Mouse (Mus musculus): Measurements from ENCODE around the gene Mfsd1. TPM values are rescaled to one million over a fixed set of nuclear protein-coding genes. Genes with fewer than 3 reads are reported as not detected.
A peak's percentile ranks its signal among the peaks of the same experiment; 100 is the strongest.

Gene Mfsd1
- polyA plus RNA-seq, 1 experiment from 2014 or later: 34.5 TPM

DNA sequence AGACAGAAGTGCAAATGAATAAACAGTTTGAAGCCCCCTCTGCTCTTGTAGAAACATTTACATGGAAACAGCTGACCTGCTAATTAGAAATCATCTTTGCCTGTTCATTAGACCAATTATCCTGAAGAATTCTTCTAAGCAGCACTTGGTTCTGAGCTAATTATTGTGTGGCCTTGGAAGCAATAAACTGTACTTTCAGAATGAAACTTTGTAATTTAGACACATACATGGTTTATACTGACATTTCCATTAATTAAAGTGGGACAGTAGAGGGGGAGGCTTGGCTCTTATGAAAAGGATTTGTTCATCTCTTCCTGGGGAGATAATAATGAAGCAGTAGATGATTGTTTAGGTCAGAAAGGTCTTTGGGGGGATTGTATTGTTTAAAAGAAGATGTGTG lies 35.7 kb downstream of the Mfsd1 start:
- no peak for DNase-seq (ENCODE audit: low spot score)

DNA sequence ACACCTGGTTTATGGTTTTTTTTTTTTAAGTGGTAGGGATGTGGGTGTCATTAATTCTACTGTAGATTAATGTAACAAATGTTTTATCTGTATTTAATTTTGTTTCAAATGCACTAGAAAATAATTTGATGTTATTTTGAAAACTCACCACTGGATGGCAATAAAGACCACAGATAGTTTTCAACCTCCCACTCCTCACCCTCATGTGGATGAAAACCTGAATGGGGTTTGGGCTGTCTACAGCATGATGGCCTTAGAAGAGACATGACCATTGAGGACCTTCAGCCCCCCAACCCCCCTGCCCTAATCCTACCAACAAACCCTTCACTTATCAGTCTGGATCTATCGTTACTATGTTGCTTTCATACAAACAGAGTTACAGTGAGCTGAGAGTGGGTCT lies 42.1 kb downstream of the Mfsd1 start:
- DNase-seq (ENCODE audit: low spot score): peak; percentile 35

DNA sequence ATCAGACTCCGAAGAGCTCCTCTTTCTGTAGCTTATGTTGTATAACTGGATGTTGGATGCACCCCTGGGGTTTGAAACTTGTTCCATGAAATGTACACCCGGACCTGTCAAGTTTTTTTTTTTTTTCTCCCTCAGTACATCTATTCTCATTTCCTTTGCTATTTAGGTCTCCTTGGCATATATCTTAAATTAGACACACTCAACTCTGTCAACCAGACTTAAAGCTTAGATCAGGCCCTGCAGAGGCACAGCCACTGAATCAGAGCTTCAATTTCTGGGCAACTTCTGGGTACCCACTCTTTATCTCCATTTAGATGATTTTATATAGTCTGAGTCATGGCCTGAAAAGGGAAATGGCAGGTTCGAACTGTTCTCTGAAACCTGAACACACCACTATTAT lies 60.6 kb downstream of the Mfsd1 start:
- DNase-seq (ENCODE audit: low spot score): no peak

DNA sequence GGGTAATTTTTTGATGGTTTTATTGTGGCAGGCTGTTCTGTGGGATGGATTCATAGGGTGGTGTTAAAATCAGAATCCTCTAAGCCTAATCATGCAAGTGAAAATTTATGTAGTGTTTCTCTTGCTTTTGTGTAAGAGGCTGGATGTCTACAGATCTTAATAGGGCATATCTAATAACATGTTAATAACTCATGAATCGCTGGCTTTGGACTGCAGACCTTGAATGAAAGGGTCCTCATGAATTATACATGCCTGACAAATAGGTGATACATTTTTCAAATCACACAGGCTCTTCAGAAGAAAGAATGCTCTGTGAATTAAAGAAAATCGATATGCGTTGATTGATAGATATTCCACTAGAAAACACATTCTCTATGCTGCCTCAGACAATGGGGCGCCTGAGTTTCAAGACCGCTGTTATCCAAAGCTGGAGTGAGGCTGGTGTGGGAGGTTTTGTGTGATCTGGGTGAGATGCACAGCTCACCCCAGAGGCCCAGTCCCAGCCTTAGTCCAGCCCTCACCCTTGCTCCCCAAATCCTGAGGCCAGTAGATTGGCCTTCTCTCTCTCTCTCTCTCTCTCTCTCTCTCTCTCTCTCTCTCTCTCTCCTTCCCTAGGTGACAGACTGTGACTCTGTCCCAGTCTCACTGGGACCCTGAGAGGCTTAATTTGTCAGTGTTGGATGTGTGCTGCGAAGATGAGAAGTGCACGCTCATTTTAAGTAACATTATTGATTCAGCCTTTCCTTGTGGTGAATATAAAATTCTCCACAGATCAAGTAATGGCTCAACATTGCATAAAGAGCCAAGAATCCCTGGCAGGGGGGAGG lies 63.3 kb downstream of the Mfsd1 start:
- no peak for DNase-seq (ENCODE audit: low spot score)

Other genes with a start within 250 kb of the Mfsd1 start
- 4.7 and 5.0 TPM in 2 replicates for gene Mlf1, start 208.6 kb upstream of the Mfsd1 start, polyA plus RNA-seq (2015; fragmentation: Nextera tagmentation; extraction: Ambion mirVana)
- gene Gm17402, start 207.6 kb upstream of the Mfsd1 start, polyA plus RNA-seq (2015; fragmentation: Nextera tagmentation; extraction: Ambion mirVana): not detected in 2 replicates
- gene Gfm1, start 152.6 kb upstream of the Mfsd1 start, polyA plus RNA-seq (2015; fragmentation: Nextera tagmentation; extraction: Ambion mirVana): 40.1 and 44.0 TPM in 2 replicates
- 56.5 and 66.1 TPM in 2 replicates for gene Lxn, start 118.8 kb upstream of the Mfsd1 start, polyA plus RNA-seq (2015; fragmentation: Nextera tagmentation; extraction: Ambion mirVana)
- 6.3 and 6.5 TPM in 2 replicates for gene Rarres1, start 67.2 kb upstream of the Mfsd1 start, polyA plus RNA-seq (2015; fragmentation: Nextera tagmentation; extraction: Ambion mirVana)

Data from thymus, postnatal 0 days (tissue).